Mouse (Mus musculus): ENCODE measurements around the gene Slc35a3. TPM values are rescaled to one million over a fixed set of nuclear protein-coding genes. Genes with fewer than 3 reads are reported as not detected.

The Slc35a3 gene
- polyA plus RNA-seq (2014; fragmentation: Illumina TruSeq; extraction: RNeasy Lipid Tissue Mini Kit (QIAGEN cat#74804); ENCODE audit: low read depth, low replicate concordance): 184 TPM

GRCm38 (mm10) chr3:116712436-116712881, at the start of gene Slc35a3:
Slc35a3 (minus strand) TSS chr3:116712831.

GRCm38 (mm10) chr3:116681160-116681559, 31.5 kb downstream of the Slc35a3 start, which contains the start of gene Gm43191:
Gm43191 (minus strand) TSS chr3:116681260.

GRCm38 (mm10) chr3:116662463-116662863, 50.2 kb downstream of the Slc35a3 start, which contains the start of gene Mfsd14a:
Mfsd14a (minus strand) TSS chr3:116662677.

Other genes with a start within 250 kb of the Slc35a3 start
- 56.2 TPM for gene Rtca, start 204.6 kb downstream of the Slc35a3 start, polyA plus RNA-seq (2014; fragmentation: Illumina TruSeq; extraction: RNeasy Lipid Tissue Mini Kit (QIAGEN cat#74804); ENCODE audit: low read depth, low replicate concordance)
- gene Dbt, start 199.8 kb downstream of the Slc35a3 start, polyA plus RNA-seq (2014; fragmentation: Illumina TruSeq; extraction: RNeasy Lipid Tissue Mini Kit (QIAGEN cat#74804); ENCODE audit: low read depth, low replicate concordance): 156 TPM
- gene Lrrc39, start 149.9 kb downstream of the Slc35a3 start, polyA plus RNA-seq (2014; fragmentation: Illumina TruSeq; extraction: RNeasy Lipid Tissue Mini Kit (QIAGEN cat#74804); ENCODE audit: low read depth, low replicate concordance): 0.16 TPM
- 2.8 TPM for gene Sass6, start 117.8 kb downstream of the Slc35a3 start, polyA plus RNA-seq (2014; fragmentation: Illumina TruSeq; extraction: RNeasy Lipid Tissue Mini Kit (QIAGEN cat#74804); ENCODE audit: low read depth, low replicate concordance)
- 11.9 TPM for gene Trmt13, start 98.2 kb downstream of the Slc35a3 start, polyA plus RNA-seq (2014; fragmentation: Illumina TruSeq; extraction: RNeasy Lipid Tissue Mini Kit (QIAGEN cat#74804); ENCODE audit: low read depth, low replicate concordance)
- 110 TPM for gene Mfsd14a, start 50.2 kb downstream of the Slc35a3 start, polyA plus RNA-seq (2014; fragmentation: Illumina TruSeq; extraction: RNeasy Lipid Tissue Mini Kit (QIAGEN cat#74804); ENCODE audit: low read depth, low replicate concordance)
- not detected for gene Gm43191, start 31.6 kb downstream of the Slc35a3 start, polyA plus RNA-seq (2014; fragmentation: Illumina TruSeq; extraction: RNeasy Lipid Tissue Mini Kit (QIAGEN cat#74804); ENCODE audit: low read depth, low replicate concordance)
- 33.4 TPM for gene Agl, start 95.3 kb upstream of the Slc35a3 start, polyA plus RNA-seq (2014; fragmentation: Illumina TruSeq; extraction: RNeasy Lipid Tissue Mini Kit (QIAGEN cat#74804); ENCODE audit: low read depth, low replicate concordance)
- gene Frrs1, start 146.6 kb upstream of the Slc35a3 start, polyA plus RNA-seq (2014; fragmentation: Illumina TruSeq; extraction: RNeasy Lipid Tissue Mini Kit (QIAGEN cat#74804); ENCODE audit: low read depth, low replicate concordance): 31.8 TPM

Data from kidney, adult 10 weeks (tissue).